Mouse (Mus musculus) limb, embryonic 11.5 days (tissue): ENCODE data around the gene Lamc1. TPM values are rescaled to one million over a fixed set of nuclear protein-coding genes. Genes with fewer than 3 reads are reported as not detected.

Source experiments
- ATAC-seq: fragments of 200-750 bp; cut with Nextera tagmentation; 2 replicates; pipeline ENCODE4 v1.8.0; 2017; ENCODE audit warnings: low read depth; ENCODE audit not compliant: insufficient number of reproducible peaks, low FRiP score, low TSS enrichment
- DNase-seq: peaks from one replicate; pipeline ENCODE4 v3.0.0-alpha.2; 2015; ENCODE audit warnings: low spot score
- H3K27ac ChIP-seq: fragments of 300-500 bp; sonication (generic); replicated peaks from 2 replicates; pipeline ENCODE4 v1.5.1; 2014; ENCODE audit warnings: low read depth, mild to moderate bottlenecking, low read length
- H3K27me3 ChIP-seq: fragments of 300-500 bp; sonication (generic); 2 replicates; pipeline ENCODE4 v1.6.1; 2014; ENCODE audit warnings: mild to moderate bottlenecking, low read length, mixed read lengths; ENCODE audit not compliant: control insufficient read depth, insufficient read depth
- H3K36me3 ChIP-seq: fragments of 300-500 bp; sonication (generic); 2 replicates; pipeline ENCODE4 v1.6.1; 2014; ENCODE audit warnings: mild to moderate bottlenecking, low read length, moderate library complexity, mixed read lengths; ENCODE audit not compliant: control insufficient read depth, insufficient read depth
- H3K4me1 ChIP-seq: fragments of 300-500 bp; sonication (generic); 2 replicates; pipeline ENCODE4 v1.6.1; 2014; ENCODE audit warnings: low read length, mixed read lengths; ENCODE audit not compliant: control insufficient read depth, insufficient read depth
- H3K4me2 ChIP-seq: fragments of 300-500 bp; sonication (generic); 2 replicates; pipeline ENCODE4 v1.6.1; 2014; ENCODE audit warnings: low read depth, mild to moderate bottlenecking, moderate library complexity; ENCODE audit not compliant: severe bottlenecking
- H3K4me3 ChIP-seq: fragments of 300-500 bp; sonication (generic); 2 replicates; pipeline ENCODE4 v1.5.1; 2014; ENCODE audit warnings: low read depth, low read length
- H3K9ac ChIP-seq: fragments of 300-500 bp; sonication (generic); 2 replicates; pipeline ENCODE4 v1.6.1; 2014; ENCODE audit warnings: mild to moderate bottlenecking, low read length
- H3K9me3 ChIP-seq: fragments of 300-500 bp; sonication (generic); 2 replicates; pipeline ENCODE4 v1.6.1; 2016; ENCODE audit warnings: low read length; ENCODE audit not compliant: control insufficient read depth
- WGBS: fragments of 180-500 bp; shearing (Covaris S2); extraction: QIAGEN DNeasy Blood & Tissue Kit; methylation state at CpG from one replicate; pipeline ENCODE4 v1.1.7; 2014; 5-methylcytosine and 5-hydroxymethylcytosine counted together
- polyA plus RNA-seq: library from polyadenylated mRNA; unstranded; fragments of >200 nt; fragmentation: Nextera tagmentation; extraction: Ambion mirVana; gene quantifications from 2 replicates; pipeline ENCODE4 v1.2.1, GENCODE M21; 2014

The Lamc1 gene
- polyA plus RNA-seq, 1 experiment from 2014 or later = 29.9 TPM

DNA sequence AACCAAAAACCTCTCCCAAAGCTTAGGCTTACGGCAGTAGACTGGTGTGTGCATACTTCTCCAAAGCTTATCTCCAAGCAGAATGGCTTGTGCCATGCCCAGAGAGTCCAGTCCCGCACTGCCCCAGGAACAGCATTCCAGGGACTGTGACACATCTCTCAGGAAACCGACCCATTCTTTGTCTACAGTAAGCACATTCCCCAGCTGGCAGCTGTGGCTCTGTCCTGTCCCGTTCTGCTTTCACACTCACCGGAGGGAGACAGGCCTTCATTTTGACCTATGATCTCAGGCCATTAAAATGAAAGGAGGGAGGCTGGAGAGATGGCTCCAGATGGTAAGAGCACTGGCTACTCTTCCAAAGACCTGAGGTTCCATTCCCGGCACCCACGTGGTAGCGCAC, 130.4 kb downstream of the Lamc1 start:
- Histone ChIP-seq H3K9ac (no peak overlapping the region), H3K27me3 (no peaks in the 10 kb centered on the region), H3K4me3 (no peak overlapping the region), H3K36me3 (no peaks in the 10 kb centered on the region), H3K9me3 (no peaks in the 10 kb centered on the region), H3K4me1 (no peaks in the 10 kb centered on the region), H3K4me2 (no peak overlapping the region), H3K27ac (no peak overlapping the region)
- DNase-seq = no peak
- 69% methylated on average over 8 of the region's 8 CpGs for WGBS
- ATAC-seq = no peak

DNA sequence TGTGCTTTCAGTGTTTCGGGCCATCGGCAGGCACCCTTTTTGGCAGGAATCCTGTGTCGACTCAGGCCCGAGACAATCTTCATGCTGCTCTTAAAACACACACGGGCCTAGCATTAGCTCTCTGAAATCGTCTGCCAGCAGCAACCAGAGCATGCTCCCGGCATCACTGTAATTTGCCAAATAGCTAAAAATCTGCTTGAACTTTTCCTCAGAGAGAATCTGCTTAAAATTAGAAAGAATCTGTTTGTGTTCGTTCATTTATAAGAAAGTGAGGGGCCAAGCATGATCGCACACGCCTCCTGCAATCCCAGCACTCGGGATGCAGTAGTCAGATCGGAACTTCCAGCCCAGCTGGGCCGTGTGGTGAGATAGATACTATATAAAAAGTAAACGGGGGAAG, 131.1 kb downstream of the Lamc1 start:
- H3K27ac ChIP-seq = no peak overlapping the region
- no peak overlapping the region for H3K4me3 ChIP-seq
- no peak overlapping the region for H3K9ac ChIP-seq
- H3K9me3 ChIP-seq = no peaks in the 10 kb centered on the region
- H3K36me3 ChIP-seq = no peaks in the 10 kb centered on the region
- no peaks in the 10 kb centered on the region for H3K27me3 ChIP-seq
- H3K4me1 ChIP-seq = no peaks in the 10 kb centered on the region
- WGBS = 72% methylated on average over 14 of the region's 14 CpGs
- no peak overlapping the region for H3K4me2 ChIP-seq
- no peak for ATAC-seq
- no peak for DNase-seq

GRCm38 (mm10) chr1:153197316-153197850, 135.2 kb downstream of the Lamc1 start:
- Histone ChIP-seq H3K27me3 (no peaks in the 10 kb centered on the region), H3K4me3 (no peak overlapping the region), H3K4me1 (no peaks in the 10 kb centered on the region), H3K4me2 (no peak overlapping the region), H3K27ac (no peak overlapping the region), H3K36me3 (no peaks in the 10 kb centered on the region), H3K9me3 (no peaks in the 10 kb centered on the region), H3K9ac (no peak overlapping the region)
- no peak for ATAC-seq
- 92% methylated on average over 3 of the region's 3 CpGs for WGBS
- DNase-seq = no peak

DNA sequence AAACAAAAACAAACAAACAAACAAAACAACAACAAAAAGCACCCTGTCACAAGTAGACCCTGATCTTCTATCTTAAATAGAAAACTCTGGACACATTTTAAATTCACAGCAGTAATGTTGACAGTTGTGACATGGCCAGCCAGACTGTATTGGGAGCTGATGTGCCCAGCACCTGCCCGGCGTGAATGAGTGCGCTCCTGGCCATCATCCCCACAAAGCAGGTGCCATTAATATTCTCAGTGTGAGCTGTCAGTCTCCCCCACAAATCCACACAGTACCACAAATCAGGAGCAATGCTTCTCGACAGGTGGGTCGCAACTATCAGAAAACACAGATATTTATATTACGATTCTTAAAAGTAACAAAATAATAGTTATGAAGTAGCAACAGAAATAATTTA, 139.6 kb downstream of the Lamc1 start:
- Histone ChIP-seq H3K4me3 (no peak overlapping the region), H3K9ac (no peak overlapping the region), H3K4me2 (no peak overlapping the region), H3K4me1 (no peaks in the 10 kb centered on the region), H3K9me3 (no peaks in the 10 kb centered on the region), H3K27me3 (no peaks in the 10 kb centered on the region), H3K27ac (no peak overlapping the region), H3K36me3 (no peaks in the 10 kb centered on the region)
- 83% methylated on average over 6 of the region's 6 CpGs for WGBS
- DNase-seq = no peak
- no peak for ATAC-seq

GRCm38 (mm10) chr1:153192379-153192778, 140.2 kb downstream of the Lamc1 start:
- H3K36me3 ChIP-seq = no peaks in the 10 kb centered on the region
- no peak overlapping the region for H3K4me2 ChIP-seq
- WGBS = 86% methylated on average over 4 of the region's 4 CpGs
- H3K4me3 ChIP-seq = no peak overlapping the region
- no peak for DNase-seq
- no peak overlapping the region for H3K27ac ChIP-seq
- no peak overlapping the region for H3K9ac ChIP-seq
- H3K27me3 ChIP-seq = no peaks in the 10 kb centered on the region
- H3K4me1 ChIP-seq = no peaks in the 10 kb centered on the region
- H3K9me3 ChIP-seq = no peaks in the 10 kb centered on the region
- no peak for ATAC-seq

DNA sequence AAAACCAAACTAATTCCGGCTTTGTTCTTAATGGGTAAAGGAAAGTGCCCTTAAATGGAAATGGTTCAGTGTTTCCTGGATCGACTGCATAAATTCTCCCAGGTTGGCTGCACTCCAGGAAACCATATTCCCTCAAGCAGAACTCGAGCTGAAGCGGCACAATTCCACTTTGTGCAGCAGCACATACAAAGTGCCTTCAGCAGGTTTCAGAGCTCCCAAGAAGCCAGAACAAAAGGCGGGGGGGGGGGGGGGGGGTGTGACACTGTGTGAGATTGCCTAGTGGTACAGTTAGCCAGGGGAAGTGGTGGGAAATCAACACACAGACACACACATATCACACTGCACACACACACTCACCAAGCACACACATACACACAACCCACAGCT, 140.7 kb downstream of the Lamc1 start:
- H3K36me3 ChIP-seq = no peaks in the 10 kb centered on the region
- no peak overlapping the region for H3K27ac ChIP-seq
- peaks cover 3% of the 10 kb centered on the region; the same call in 1 of the 2 replicates for H3K27me3 ChIP-seq
- H3K4me3 ChIP-seq = no peak overlapping the region
- no peak overlapping the region for H3K4me2 ChIP-seq
- no peaks in the 10 kb centered on the region for H3K4me1 ChIP-seq
- no peaks in the 10 kb centered on the region for H3K9me3 ChIP-seq
- no peak overlapping the region for H3K9ac ChIP-seq
- 46% methylated on average over 5 of the region's 5 CpGs for WGBS
- no peak for ATAC-seq
- DNase-seq = no peak

GRCm38 (mm10) chr1:153191237-153191942, 141.2 kb downstream of the Lamc1 start:
- Histone ChIP-seq H3K4me2 (no peak overlapping the region), H3K27me3 (peaks cover 6% of the 10 kb centered on the region), H3K4me1 (no peaks in the 10 kb centered on the region), H3K9ac (no peak overlapping the region), H3K36me3 (no peaks in the 10 kb centered on the region), H3K9me3 (no peaks in the 10 kb centered on the region), H3K4me3 (no peak overlapping the region), H3K27ac (no peak overlapping the region)
- DNase-seq (no peak), ATAC-seq (no peak)
- 79% methylated on average over 15 of the region's 15 CpGs for WGBS

- 88% methylated on average over 3 of the region's 3 CpGs for WGBS
- H3K4me3 ChIP-seq = no peak overlapping the region
- no peaks in the 10 kb centered on the region for H3K36me3 ChIP-seq
- no peak for DNase-seq
- no peak for ATAC-seq
- H3K4me2 ChIP-seq = no peak overlapping the region
- no peak overlapping the region for H3K27ac ChIP-seq
- H3K9me3 ChIP-seq = no peaks in the 10 kb centered on the region
- peaks cover 25% of the 10 kb centered on the region for H3K27me3 ChIP-seq
- peaks cover 10% of the 10 kb centered on the region; the same call in 1 of the 2 replicates for H3K4me1 ChIP-seq
- no peak overlapping the region for H3K9ac ChIP-seq
Observed at GRCm38 (mm10) chr1:153188081-153188480, 144.5 kb downstream of the Lamc1 start.
